Mouse (Mus musculus): ENCODE data around the gene Pan2. TPM values are rescaled to one million over a fixed set of nuclear protein-coding genes. Genes with fewer than 3 reads are reported as not detected.

Pan2 gene
- polyA plus RNA-seq, 1 experiment from 2014 or later, result 26.1 TPM

- Histone ChIP-seq H3K9me3 (replicated peaks; ENCODE audit: control insufficient read depth, low read length) (no peaks in the 10 kb centered on the region), H3K27me3 (ENCODE audit: control insufficient read depth, insufficient read depth, low read length) (no peaks in the 10 kb centered on the region), H3K4me2 (ENCODE audit: low read depth, low read length) (peak overlapping the region; percentile 77), H3K4me3 (ENCODE audit: low read length) (no peak overlapping the region), H3K4me1 (ENCODE audit: control insufficient read depth, insufficient read depth, low read length) (peaks cover 35% of the 10 kb centered on the region), H3K27ac (ENCODE audit: low read length) (peak overlapping the region; percentile 94), H3K36me3 (ENCODE audit: control insufficient read depth, insufficient read depth) (no peaks in the 10 kb centered on the region), H3K9ac (ENCODE audit: low read length) (no peak overlapping the region)
- WGBS, result 70% methylated on average over 3 of the region's 3 CpGs
- ATAC-seq (replicated peaks; ENCODE audit: extremely low read depth, insufficient read depth, low FRiP score), result no peak
Measured at GRCm38 (mm10) chr10:128336597-128336996, 33.5 kb downstream of the Pan2 start.

GRCm38 (mm10) chr10:128337306-128338181 is 34.4 kb downstream of the Pan2 start, which contains the start of gene Cs:
Gene Cs (plus strand): TSS chr10:128337734.
- Histone ChIP-seq H3K4me3 (ENCODE audit: low read length) (peak within 1 kb of the TSS; percentile 100), H3K4me1 (ENCODE audit: control insufficient read depth, insufficient read depth, low read length) (peaks cover 40% of the 10 kb centered on the region), H3K27me3 (ENCODE audit: control insufficient read depth, insufficient read depth, low read length) (no peaks in the 10 kb centered on the region), H3K36me3 (ENCODE audit: control insufficient read depth, insufficient read depth) (no peaks in the 10 kb centered on the region), H3K4me2 (ENCODE audit: low read depth, low read length) (peak within 1 kb of the TSS; percentile 86), H3K9me3 (replicated peaks; ENCODE audit: control insufficient read depth, low read length) (no peaks in the 10 kb centered on the region), H3K9ac (ENCODE audit: low read length) (peak within 1 kb of the TSS; percentile 98), H3K27ac (ENCODE audit: low read length) (peak within 1 kb of the TSS; percentile 97)
- WGBS, result 1% methylated on average over 60 of the region's 61 CpGs
- ATAC-seq (replicated peaks; ENCODE audit: extremely low read depth, insufficient read depth, low FRiP score), result peak; percentile 98

GRCm38 (mm10) chr10:128338415-128338814 is 35.3 kb downstream of the Pan2 start:
- H3K4me1 ChIP-seq (ENCODE audit: control insufficient read depth, insufficient read depth, low read length), result peaks cover 44% of the 10 kb centered on the region
- H3K9ac ChIP-seq (ENCODE audit: low read length), result peak overlapping the region; percentile 98
- H3K9me3 ChIP-seq (replicated peaks; ENCODE audit: control insufficient read depth, low read length), result no peaks in the 10 kb centered on the region
- peak overlapping the region; percentile 100 for H3K4me3 ChIP-seq (ENCODE audit: low read length)
- peak overlapping the region; percentile 86 for H3K4me2 ChIP-seq (ENCODE audit: low read depth, low read length)
- H3K36me3 ChIP-seq (ENCODE audit: control insufficient read depth, insufficient read depth), result no peaks in the 10 kb centered on the region
- ATAC-seq (replicated peaks; ENCODE audit: extremely low read depth, insufficient read depth, low FRiP score), result no peak
- no peaks in the 10 kb centered on the region for H3K27me3 ChIP-seq (ENCODE audit: control insufficient read depth, insufficient read depth, low read length)
- WGBS, result 10% methylated on average over 5 of the region's 5 CpGs
- H3K27ac ChIP-seq (ENCODE audit: low read length), result peak overlapping the region; percentile 97

- peak overlapping the region; percentile 86 for H3K4me2 ChIP-seq (ENCODE audit: low read depth, low read length)
- H3K4me1 ChIP-seq (ENCODE audit: control insufficient read depth, insufficient read depth, low read length), result peaks cover 49% of the 10 kb centered on the region
- no peaks in the 10 kb centered on the region for H3K27me3 ChIP-seq (ENCODE audit: control insufficient read depth, insufficient read depth, low read length)
- 23% methylated on average over 2 of the region's 2 CpGs for WGBS
- no peak for ATAC-seq (replicated peaks; ENCODE audit: extremely low read depth, insufficient read depth, low FRiP score)
- no peaks in the 10 kb centered on the region for H3K9me3 ChIP-seq (replicated peaks; ENCODE audit: control insufficient read depth, low read length)
- peak overlapping the region; percentile 100 for H3K4me3 ChIP-seq (ENCODE audit: low read length)
- peak overlapping the region; percentile 98 for H3K9ac ChIP-seq (ENCODE audit: low read length)
- peak overlapping the region; percentile 97 for H3K27ac ChIP-seq (ENCODE audit: low read length)
- H3K36me3 ChIP-seq (ENCODE audit: control insufficient read depth, insufficient read depth), result no peaks in the 10 kb centered on the region
Measured at GRCm38 (mm10) chr10:128338948-128339347, 35.8 kb downstream of the Pan2 start.

DNA sequence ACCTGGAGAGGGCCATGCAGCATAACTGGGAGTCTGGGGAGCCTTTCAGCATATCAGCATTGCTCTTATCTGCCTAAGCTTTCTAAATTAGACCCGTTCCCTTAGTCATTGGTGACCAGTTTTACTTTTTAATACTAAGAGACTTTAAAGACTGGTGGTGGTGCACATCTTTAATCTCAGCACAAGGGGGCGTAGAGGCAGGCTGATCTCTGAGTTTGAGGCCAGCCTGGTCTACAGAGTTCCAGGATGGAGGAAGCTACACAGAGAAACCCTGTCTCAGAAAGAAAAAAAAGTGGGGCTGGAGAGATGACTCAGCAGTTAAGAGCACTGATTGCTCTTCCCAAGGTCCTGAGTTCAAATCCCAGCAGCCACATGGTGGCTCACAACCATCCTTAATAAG is 37.1 kb downstream of the Pan2 start:
- H3K36me3 ChIP-seq (ENCODE audit: control insufficient read depth, insufficient read depth), result no peaks in the 10 kb centered on the region
- no peak overlapping the region for H3K4me3 ChIP-seq (ENCODE audit: low read length)
- no peak for ATAC-seq (replicated peaks; ENCODE audit: extremely low read depth, insufficient read depth, low FRiP score)
- WGBS, result 48% methylated on average over 2 of the region's 2 CpGs
- no peak overlapping the region for H3K27ac ChIP-seq (ENCODE audit: low read length)
- H3K9ac ChIP-seq (ENCODE audit: low read length), result no peak overlapping the region
- H3K9me3 ChIP-seq (replicated peaks; ENCODE audit: control insufficient read depth, low read length), result no peaks in the 10 kb centered on the region
- peaks cover 58% of the 10 kb centered on the region for H3K4me1 ChIP-seq (ENCODE audit: control insufficient read depth, insufficient read depth, low read length)
- no peaks in the 10 kb centered on the region for H3K27me3 ChIP-seq (ENCODE audit: control insufficient read depth, insufficient read depth, low read length)
- H3K4me2 ChIP-seq (ENCODE audit: low read depth, low read length), result no peak overlapping the region

GRCm38 (mm10) chr10:128343436-128343835 is 40.3 kb downstream of the Pan2 start:
- Histone ChIP-seq H3K9ac (ENCODE audit: low read length) (no peak overlapping the region), H3K4me2 (ENCODE audit: low read depth, low read length) (no peak overlapping the region), H3K27ac (ENCODE audit: low read length) (peak overlapping the region; percentile 45; the same call in 1 of the 2 replicates), H3K4me1 (ENCODE audit: control insufficient read depth, insufficient read depth, low read length) (peaks cover 56% of the 10 kb centered on the region), H3K27me3 (ENCODE audit: control insufficient read depth, insufficient read depth, low read length) (no peaks in the 10 kb centered on the region), H3K36me3 (ENCODE audit: control insufficient read depth, insufficient read depth) (no peaks in the 10 kb centered on the region), H3K9me3 (replicated peaks; ENCODE audit: control insufficient read depth, low read length) (no peaks in the 10 kb centered on the region), H3K4me3 (ENCODE audit: low read length) (no peak overlapping the region)
- 82% methylated on average over 1 of the region's 1 CpGs for WGBS
- no peak for ATAC-seq (replicated peaks; ENCODE audit: extremely low read depth, insufficient read depth, low FRiP score)

DNA sequence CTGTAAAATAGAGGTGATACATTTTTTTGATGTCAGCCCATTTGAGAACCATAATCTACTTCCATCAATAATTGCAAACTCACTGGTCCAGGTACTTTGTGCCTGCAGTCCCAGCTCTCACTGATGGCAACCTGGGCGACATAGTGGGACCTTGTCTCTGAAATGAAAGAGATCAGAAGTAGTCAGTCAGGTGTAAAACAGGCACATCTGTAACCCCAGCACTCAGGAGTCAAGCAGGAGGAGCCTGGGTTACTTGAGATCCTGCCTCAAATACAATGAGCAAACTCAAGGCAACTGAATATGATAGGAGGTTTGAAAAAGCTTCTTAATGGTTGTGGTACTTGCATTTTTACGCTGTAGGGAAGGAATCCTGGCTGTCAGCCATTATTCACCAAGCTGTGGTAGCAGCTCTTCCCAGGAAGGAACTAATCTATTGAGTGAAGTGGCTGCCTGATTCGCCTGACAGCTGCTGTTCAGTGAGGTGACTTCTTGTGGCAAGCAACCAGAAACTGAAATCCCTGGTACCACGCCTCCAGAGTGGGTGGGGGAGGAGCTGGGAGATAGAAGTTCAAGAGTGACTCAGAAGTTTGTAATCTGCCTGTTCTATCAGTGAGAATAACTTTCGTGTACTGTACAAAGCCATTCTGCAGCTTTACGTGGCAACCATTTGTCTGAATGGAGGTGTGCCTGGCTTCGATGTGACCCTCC is 41.6 kb downstream of the Pan2 start:
- H3K36me3 ChIP-seq (ENCODE audit: control insufficient read depth, insufficient read depth), result no peaks in the 10 kb centered on the region; the same call in 1 of the 2 replicates
- peaks cover 44% of the 10 kb centered on the region for H3K4me1 ChIP-seq (ENCODE audit: control insufficient read depth, insufficient read depth, low read length)
- H3K4me2 ChIP-seq (ENCODE audit: low read depth, low read length), result peak overlapping the region; percentile 46
- WGBS, result 5% methylated on average over 7 of the region's 7 CpGs
- H3K27ac ChIP-seq (ENCODE audit: low read length), result peak overlapping the region; percentile 81
- peak overlapping the region; percentile 23 for H3K4me3 ChIP-seq (ENCODE audit: low read length)
- 0 out of 2 replicates have a peak overlapping the region, but pooled peaks have one; percentile 21 for H3K9ac ChIP-seq (ENCODE audit: low read length)
- peak; percentile 93 for ATAC-seq (replicated peaks; ENCODE audit: extremely low read depth, insufficient read depth, low FRiP score)
- H3K27me3 ChIP-seq (ENCODE audit: control insufficient read depth, insufficient read depth, low read length), result no peaks in the 10 kb centered on the region
- H3K9me3 ChIP-seq (replicated peaks; ENCODE audit: control insufficient read depth, low read length), result no peaks in the 10 kb centered on the region

- no peaks in the 10 kb centered on the region for H3K9me3 ChIP-seq (replicated peaks; ENCODE audit: control insufficient read depth, low read length)
- 88% methylated on average over 8 of the region's 8 CpGs for WGBS
- no peaks in the 10 kb centered on the region for H3K27me3 ChIP-seq (ENCODE audit: control insufficient read depth, insufficient read depth, low read length)
- ATAC-seq (replicated peaks; ENCODE audit: extremely low read depth, insufficient read depth, low FRiP score), result no peak
- H3K9ac ChIP-seq (ENCODE audit: low read length), result no peak overlapping the region
- H3K4me1 ChIP-seq (ENCODE audit: control insufficient read depth, insufficient read depth, low read length), result peaks cover 28% of the 10 kb centered on the region
- H3K36me3 ChIP-seq (ENCODE audit: control insufficient read depth, insufficient read depth), result peaks cover 23% of the 10 kb centered on the region
- H3K4me2 ChIP-seq (ENCODE audit: low read depth, low read length), result no peak overlapping the region
- H3K27ac ChIP-seq (ENCODE audit: low read length), result no peak overlapping the region
- no peak overlapping the region for H3K4me3 ChIP-seq (ENCODE audit: low read length)
Measured at GRCm38 (mm10) chr10:128347541-128347940, 44.4 kb downstream of the Pan2 start.

DNA sequence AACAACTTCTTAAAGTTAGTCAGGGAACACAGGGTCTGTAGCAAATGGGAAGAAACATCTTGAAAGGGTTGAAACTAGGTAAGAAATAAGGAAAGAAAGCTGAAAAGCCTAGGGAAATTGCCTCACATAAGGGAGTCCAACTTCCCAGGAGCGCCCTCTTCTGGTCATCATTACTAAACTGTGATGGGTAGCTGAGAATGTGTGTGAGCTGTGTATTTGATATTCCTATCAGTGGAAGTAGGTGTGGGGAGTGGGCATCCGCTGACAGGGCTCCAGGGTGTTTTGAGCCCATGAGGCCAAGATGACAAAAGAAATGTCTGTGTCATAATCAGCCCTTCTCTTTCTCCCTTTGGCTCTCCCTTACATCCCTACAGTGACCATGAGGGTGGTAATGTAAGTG is 55.7 kb downstream of the Pan2 start:
- Histone ChIP-seq H3K36me3 (ENCODE audit: control insufficient read depth, insufficient read depth) (peaks cover 57% of the 10 kb centered on the region), H3K4me3 (ENCODE audit: low read length) (no peak overlapping the region), H3K9ac (ENCODE audit: low read length) (no peak overlapping the region), H3K27me3 (ENCODE audit: control insufficient read depth, insufficient read depth, low read length) (no peaks in the 10 kb centered on the region), H3K4me2 (ENCODE audit: low read depth, low read length) (no peak overlapping the region), H3K9me3 (replicated peaks; ENCODE audit: control insufficient read depth, low read length) (no peaks in the 10 kb centered on the region), H3K27ac (ENCODE audit: low read length) (no peak overlapping the region), H3K4me1 (ENCODE audit: control insufficient read depth, insufficient read depth, low read length) (no peaks in the 10 kb centered on the region)
- no peak for ATAC-seq (replicated peaks; ENCODE audit: extremely low read depth, insufficient read depth, low FRiP score)
- 55% methylated on average over 2 of the region's 2 CpGs for WGBS

Data from heart, embryonic 16.5 days (tissue).